Mouse (Mus musculus) heart, postnatal 0 days (tissue): Measurements from ENCODE around the gene Angptl1.

Source experiments
- CTCF ChIP-seq: IDR thresholded peaks from 2 replicates; pipeline ENCODE4 v1.5.1; 2016; ENCODE audit warnings: antibody characterized with exemption, control low read depth, low read depth
- EP300 ChIP-seq: IDR thresholded peaks from 2 replicates; pipeline ENCODE4 v1.6.1; 2016; ENCODE audit warnings: antibody characterized with exemption, low read depth

- TF ChIP-seq EP300 (no peak), CTCF (no peak)
Measured at GRCm38 (mm10) chr1:156852409-156852808, 14.0 kb downstream of the Angptl1 start.
